Mouse (Mus musculus) midbrain, embryonic 14.5 days (tissue): ENCODE measurements around the gene Clstn2. TPM values are rescaled to one million over a fixed set of nuclear protein-coding genes. Genes with fewer than 3 reads are reported as not detected.
A peak's percentile ranks its signal among the peaks of the same experiment; 100 is the strongest.

ENCODE experiments used
- ATAC-seq: fragments of 200-750 bp; cut with Nextera tagmentation; 2 replicates; pipeline ENCODE4 v1.8.0; 2017; ENCODE audit warnings: moderate number of reproducible peaks, moderate library complexity; ENCODE audit not compliant: low FRiP score, low TSS enrichment
- DNase-seq: peaks from one replicate; pipeline ENCODE4 v3.0.0-alpha.2; 2015
- H3K27ac ChIP-seq: fragments of 300-500 bp; sonication (generic); replicated peaks from 2 replicates; pipeline ENCODE4 v1.5.1; 2014; ENCODE audit warnings: mild to moderate bottlenecking, low read depth, low read length, moderate library complexity
- H3K27me3 ChIP-seq: fragments of 300-500 bp; sonication (generic); 2 replicates; pipeline ENCODE4 v1.6.1; 2014; ENCODE audit warnings: low read length, control low read depth, mixed read lengths; ENCODE audit not compliant: control insufficient read depth, insufficient read depth
- H3K36me3 ChIP-seq: fragments of 300-500 bp; sonication (generic); 2 replicates; pipeline ENCODE4 v1.6.1; 2014; ENCODE audit warnings: low read length, control low read depth; ENCODE audit not compliant: control insufficient read depth, insufficient read depth
- H3K4me1 ChIP-seq: fragments of 300-500 bp; sonication (generic); 2 replicates; pipeline ENCODE4 v1.6.1; 2014; ENCODE audit warnings: mild to moderate bottlenecking, antibody characterized with exemption, low read length, control low read depth; ENCODE audit not compliant: control insufficient read depth, insufficient read depth
- H3K4me2 ChIP-seq: fragments of 300-500 bp; sonication (generic); 2 replicates; pipeline ENCODE4 v1.6.1; 2014; ENCODE audit warnings: mild to moderate bottlenecking, low read length, moderate library complexity
- H3K4me3 ChIP-seq: fragments of 300-500 bp; sonication (generic); replicated peaks from 2 replicates; pipeline ENCODE4 v1.5.1; 2014; ENCODE audit warnings: low read depth, low read length
- H3K9ac ChIP-seq: fragments of 300-500 bp; sonication (generic); replicated peaks from 2 replicates; pipeline ENCODE4 v1.6.1; 2014; ENCODE audit warnings: mild to moderate bottlenecking, low read length, moderate library complexity
- H3K9me3 ChIP-seq: fragments of 300-500 bp; sonication (generic); 2 replicates; pipeline ENCODE4 v1.6.1; 2016; ENCODE audit warnings: low read length, control low read depth, mixed read lengths; ENCODE audit not compliant: control insufficient read depth
- WGBS: fragments of 180-500 bp; shearing (Covaris S2); extraction: QIAGEN DNeasy Blood & Tissue Kit; methylation state at CpG from one replicate; pipeline ENCODE4 v1.1.7; 2014; 5-methylcytosine and 5-hydroxymethylcytosine counted together
- polyA plus RNA-seq: library from polyadenylated mRNA; unstranded; fragments of >200 nt; fragmentation: Nextera tagmentation; extraction: Ambion mirVana; gene quantifications from 2 replicates; pipeline ENCODE4 v1.2.1, GENCODE M21; 2014

The Clstn2 gene
- polyA plus RNA-seq, 1 experiment from 2014 or later: 8.3 TPM

- no peak for ATAC-seq
- H3K4me2 ChIP-seq: no peak overlapping the region
- WGBS: 95% methylated on average over 10 of the region's 10 CpGs
- H3K9ac ChIP-seq: no peak overlapping the region
- H3K9me3 ChIP-seq: no peaks in the 10 kb centered on the region
- DNase-seq: no peak
- H3K4me1 ChIP-seq: no peaks in the 10 kb centered on the region
- H3K36me3 ChIP-seq: no peaks in the 10 kb centered on the region
- no peak overlapping the region for H3K4me3 ChIP-seq
- peaks cover 31% of the 10 kb centered on the region; the same call in 1 of the 2 replicates for H3K27me3 ChIP-seq
- H3K27ac ChIP-seq: no peak overlapping the region
Observed at GRCm38 (mm10) chr9:97698071-97698470, 334.9 kb downstream of the Clstn2 start.

GRCm38 (mm10) chr9:97696655-97697235, 336.2 kb downstream of the Clstn2 start:
- no peak for ATAC-seq
- 74% methylated on average over 5 of the region's 5 CpGs for WGBS
- H3K27me3 ChIP-seq: peaks cover 28% of the 10 kb centered on the region; the same call in 1 of the 2 replicates

DNA sequence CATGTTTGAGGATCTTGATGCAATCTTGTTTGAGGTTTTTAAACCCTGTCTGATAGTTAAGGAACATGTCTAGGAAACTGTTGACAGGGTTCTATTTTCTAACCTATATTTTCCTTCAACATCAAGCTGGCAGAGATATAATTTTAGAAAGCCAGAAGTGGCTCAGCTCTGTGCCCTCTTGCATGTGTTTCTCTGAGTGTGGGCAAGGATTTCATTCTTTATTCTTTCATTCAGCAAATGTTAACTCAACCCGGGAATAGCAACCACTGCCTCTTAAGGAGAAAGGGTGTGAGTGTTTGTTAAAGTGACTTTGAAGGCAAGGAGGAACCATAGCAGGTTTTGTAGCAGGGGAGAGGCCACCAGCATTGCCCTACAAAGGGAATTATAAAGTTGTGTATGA, 337.7 kb downstream of the Clstn2 start:
- Histone ChIP-seq H3K4me1 (no peaks in the 10 kb centered on the region), H3K27ac (no peak overlapping the region), H3K36me3 (no peaks in the 10 kb centered on the region), H3K4me3 (no peak overlapping the region), H3K4me2 (no peak overlapping the region), H3K9me3 (no peaks in the 10 kb centered on the region), H3K27me3 (peaks cover 21% of the 10 kb centered on the region; the same call in 1 of the 2 replicates), H3K9ac (no peak overlapping the region)
- DNase-seq: no peak
- no peak for ATAC-seq
- 74% methylated on average over 1 of the region's 1 CpGs for WGBS

More at GRCm38 (mm10) chr9:97696655-97697235, 336.2 kb downstream of the Clstn2 start:
- Histone ChIP-seq H3K9ac (no peak overlapping the region), H3K4me1 (no peaks in the 10 kb centered on the region), H3K4me2 (no peak overlapping the region), H3K36me3 (no peaks in the 10 kb centered on the region), H3K9me3 (no peaks in the 10 kb centered on the region), H3K27ac (no peak overlapping the region), H3K4me3 (no peak overlapping the region)
- no peak for DNase-seq

GRCm38 (mm10) chr9:97686826-97687425, 346.1 kb downstream of the Clstn2 start:
- ATAC-seq: no peak

DNA sequence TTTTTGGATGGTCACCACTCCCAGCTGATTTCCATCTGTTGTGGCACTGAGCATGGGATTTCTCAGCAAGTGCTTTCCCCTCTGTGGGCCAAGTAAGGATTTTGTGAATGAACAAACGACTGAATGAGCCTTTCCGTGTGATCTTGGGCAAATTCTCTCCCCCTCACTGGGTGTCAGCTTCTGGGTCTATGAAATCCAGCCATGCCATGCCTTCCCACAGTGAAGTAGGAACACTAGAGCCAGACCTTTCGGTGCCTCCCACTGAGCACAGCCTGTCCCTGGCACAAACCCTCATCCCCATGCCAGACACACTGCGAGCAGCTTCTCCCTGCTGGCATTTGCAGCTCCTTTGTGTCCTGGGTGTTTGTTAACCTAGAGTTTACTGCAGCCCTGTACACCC, 347.3 kb downstream of the Clstn2 start:
- WGBS: 75% methylated on average over 4 of the region's 4 CpGs
- peak; percentile 19 for DNase-seq
- H3K27me3 ChIP-seq: no peaks in the 10 kb centered on the region

More at GRCm38 (mm10) chr9:97686826-97687425, 346.1 kb downstream of the Clstn2 start:
- DNase-seq: no peak
- Histone ChIP-seq H3K9ac (no peak overlapping the region), H3K4me1 (no peaks in the 10 kb centered on the region), H3K4me3 (no peak overlapping the region), H3K9me3 (no peaks in the 10 kb centered on the region), H3K27me3 (no peaks in the 10 kb centered on the region), H3K4me2 (no peak overlapping the region), H3K36me3 (no peaks in the 10 kb centered on the region), H3K27ac (no peak overlapping the region)
- 90% methylated on average over 4 of the region's 4 CpGs for WGBS

DNA sequence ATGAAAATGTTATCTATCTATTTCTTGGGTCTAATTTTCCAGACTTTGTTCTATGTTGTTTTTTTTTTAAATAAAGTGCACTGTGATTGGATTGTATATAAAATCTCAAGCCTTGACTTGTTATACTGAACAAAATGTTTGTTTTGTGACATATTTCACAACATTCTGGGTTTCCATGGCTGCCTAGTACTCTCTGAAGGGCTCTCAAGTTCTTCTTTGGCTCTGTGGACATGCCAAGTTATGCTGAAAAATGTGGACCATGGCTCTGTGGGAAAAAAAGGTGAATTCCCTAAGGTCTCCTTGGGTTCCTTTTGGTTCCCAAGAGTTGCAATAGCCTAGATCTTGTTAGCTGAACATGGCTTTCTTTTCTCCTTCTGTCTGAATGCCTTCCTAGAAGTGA, 353.1 kb downstream of the Clstn2 start:
- H3K4me1 ChIP-seq: no peaks in the 10 kb centered on the region
- no peak overlapping the region for H3K4me2 ChIP-seq
- H3K9me3 ChIP-seq: no peaks in the 10 kb centered on the region
- H3K4me3 ChIP-seq: no peak overlapping the region
- no peak for ATAC-seq
- no peak overlapping the region for H3K27ac ChIP-seq
- DNase-seq: no peak
- no peaks in the 10 kb centered on the region for H3K36me3 ChIP-seq
- no peak overlapping the region for H3K9ac ChIP-seq
- H3K27me3 ChIP-seq: no peaks in the 10 kb centered on the region

More for the DNA sequence above, 347.3 kb downstream of the Clstn2 start:
- no peak overlapping the region for H3K4me3 ChIP-seq
- H3K4me1 ChIP-seq: no peaks in the 10 kb centered on the region
- no peak overlapping the region for H3K9ac ChIP-seq
- no peak overlapping the region for H3K27ac ChIP-seq
- no peak for ATAC-seq
- H3K36me3 ChIP-seq: no peaks in the 10 kb centered on the region
- H3K9me3 ChIP-seq: no peaks in the 10 kb centered on the region
- no peak overlapping the region for H3K4me2 ChIP-seq

DNA sequence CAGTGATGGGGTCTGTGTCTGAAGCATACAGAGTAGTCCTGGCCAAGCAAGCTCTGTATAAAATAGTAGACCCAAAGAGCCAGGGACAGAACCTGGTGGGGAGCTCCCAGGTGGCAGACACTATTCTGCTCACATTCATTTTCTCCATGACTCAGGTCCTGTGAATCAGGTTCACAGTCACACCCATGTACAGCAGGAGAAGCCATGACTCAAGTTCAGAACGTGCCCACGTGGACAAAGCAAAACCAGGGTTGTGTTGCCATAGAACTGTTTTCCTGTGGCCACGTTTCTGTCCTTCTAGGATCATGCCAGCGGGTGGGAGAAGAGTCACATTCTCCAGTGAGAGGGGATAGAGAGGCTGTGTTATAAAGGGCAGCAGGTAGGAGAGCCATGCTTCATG, 353.9 kb downstream of the Clstn2 start:
- H3K27ac ChIP-seq: no peak overlapping the region
- H3K27me3 ChIP-seq: no peaks in the 10 kb centered on the region
- no peak overlapping the region for H3K9ac ChIP-seq
- 89% methylated on average over 4 of the region's 4 CpGs for WGBS
- H3K4me3 ChIP-seq: no peak overlapping the region
- DNase-seq (no peak), ATAC-seq (no peak)
- H3K4me1 ChIP-seq: no peaks in the 10 kb centered on the region
- no peak overlapping the region for H3K4me2 ChIP-seq
- H3K36me3 ChIP-seq: no peaks in the 10 kb centered on the region
- no peaks in the 10 kb centered on the region for H3K9me3 ChIP-seq

DNA sequence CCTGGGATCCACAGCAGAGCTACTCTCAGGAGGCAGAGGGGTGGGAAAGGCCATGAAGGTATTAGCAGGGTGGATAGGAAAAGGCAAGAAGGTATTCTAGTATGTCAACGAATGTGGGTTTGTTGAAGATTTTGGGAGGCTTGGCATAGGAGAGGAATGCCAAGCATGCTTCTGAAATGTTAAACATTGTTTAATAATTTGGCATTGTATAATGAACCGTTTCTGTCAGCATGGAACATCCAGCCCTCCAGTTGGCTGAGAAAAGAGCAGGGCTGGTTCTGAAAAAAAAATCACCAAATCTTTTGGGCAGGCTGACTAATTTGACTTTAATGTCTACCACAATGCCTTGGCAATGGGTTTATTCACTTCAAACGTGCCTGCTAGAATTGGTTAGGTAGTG, 355.9 kb downstream of the Clstn2 start:
- H3K4me2 ChIP-seq: no peak overlapping the region
- H3K4me3 ChIP-seq: no peak overlapping the region
- 76% methylated on average over 3 of the region's 3 CpGs for WGBS
- no peaks in the 10 kb centered on the region for H3K27me3 ChIP-seq
- H3K9ac ChIP-seq: no peak overlapping the region
- H3K9me3 ChIP-seq: no peaks in the 10 kb centered on the region
- ATAC-seq (no peak), DNase-seq (no peak)
- no peaks in the 10 kb centered on the region for H3K4me1 ChIP-seq
- H3K36me3 ChIP-seq: no peaks in the 10 kb centered on the region
- H3K27ac ChIP-seq: no peak overlapping the region

DNA sequence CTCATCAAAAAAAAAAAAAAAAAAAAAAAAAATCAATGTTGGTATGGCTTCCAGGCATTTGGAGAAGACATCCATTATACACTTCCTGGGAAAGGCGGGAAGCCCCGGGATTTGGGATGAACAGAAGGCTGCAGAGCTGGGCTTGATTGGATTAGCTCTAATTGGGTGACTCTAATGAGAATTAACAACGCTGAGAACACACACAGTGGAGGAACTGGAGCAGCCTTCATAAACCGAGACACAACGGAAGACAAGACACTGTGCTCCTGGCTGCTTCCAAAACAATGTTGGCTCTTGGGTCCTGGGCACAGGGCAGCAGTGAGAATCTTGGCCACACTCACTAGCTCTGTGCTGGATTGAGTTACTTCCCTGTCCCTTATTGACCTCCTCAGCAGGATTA, 360.3 kb downstream of the Clstn2 start:
- Histone ChIP-seq H3K4me3 (no peak overlapping the region), H3K9me3 (no peaks in the 10 kb centered on the region), H3K27me3 (no peaks in the 10 kb centered on the region), H3K36me3 (no peaks in the 10 kb centered on the region), H3K9ac (no peak overlapping the region), H3K4me2 (no peak overlapping the region), H3K27ac (no peak overlapping the region), H3K4me1 (no peaks in the 10 kb centered on the region)
- no peak for ATAC-seq
- 11% methylated on average over 5 of the region's 5 CpGs for WGBS
- peak; percentile 41 for DNase-seq
